Mouse (Mus musculus) lung, postnatal 4 days (tissue): ENCODE results near the gene Lrriq3.

Source experiments
- DNase-seq, 2 experiments: peaks; one replicate each; pipeline ENCODE4 v3.0.0; 2021

The Lrriq3 gene

DNA sequence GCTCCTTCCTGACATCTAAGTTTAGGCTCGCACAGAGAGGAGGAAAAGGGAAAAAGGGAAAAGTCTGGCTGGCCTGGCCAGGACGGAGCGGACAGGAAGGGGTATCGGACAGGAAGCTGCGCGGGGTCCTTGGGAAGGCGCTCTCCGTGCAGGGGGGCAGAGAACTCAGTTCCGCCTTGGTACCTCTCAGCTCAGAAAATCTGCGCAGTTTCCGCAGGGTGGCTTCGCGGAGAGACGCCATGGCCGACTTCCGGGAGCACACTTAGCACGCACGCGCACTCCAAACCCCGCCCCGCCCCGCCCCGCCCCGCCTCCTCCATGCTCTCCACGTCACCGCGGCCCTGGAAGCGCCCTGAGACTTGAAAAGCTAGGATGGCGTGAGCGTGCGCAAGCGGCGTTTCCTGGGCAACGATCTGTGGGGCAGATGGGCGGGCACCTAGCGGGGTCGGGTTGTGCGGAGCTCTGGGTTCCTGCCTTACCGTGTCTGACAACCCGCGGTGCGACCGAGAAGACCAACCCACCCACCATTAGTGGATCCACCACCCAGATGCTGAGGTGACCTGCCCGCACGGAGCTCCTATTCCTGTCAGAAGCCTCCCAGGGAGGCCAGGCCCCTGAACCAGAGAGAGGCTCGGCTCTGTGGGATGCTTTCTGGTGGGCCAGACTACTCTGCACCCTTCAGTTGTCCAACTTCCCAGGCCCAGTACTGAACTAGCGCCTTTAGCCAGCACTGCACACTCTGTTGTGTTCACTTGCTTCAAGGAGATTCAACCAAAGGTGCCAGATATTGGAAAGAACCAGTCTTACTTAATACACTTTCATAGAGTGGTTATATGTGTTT, at the start of gene Lrriq3, which contains the start of gene Fpgt:
Gene Lrriq3, plus strand, starts transcription at position 319 of the 841 bp plus-strand sequence.
Gene Fpgt, minus strand, starts transcription at position 288 of the 841 bp plus-strand sequence.
- DNase-seq: peak; percentile 93 to 95

GRCm38 (mm10) chr3:155052021-155052420, 41.2 kb upstream of the Lrriq3 start:
- no peak for DNase-seq

DNA sequence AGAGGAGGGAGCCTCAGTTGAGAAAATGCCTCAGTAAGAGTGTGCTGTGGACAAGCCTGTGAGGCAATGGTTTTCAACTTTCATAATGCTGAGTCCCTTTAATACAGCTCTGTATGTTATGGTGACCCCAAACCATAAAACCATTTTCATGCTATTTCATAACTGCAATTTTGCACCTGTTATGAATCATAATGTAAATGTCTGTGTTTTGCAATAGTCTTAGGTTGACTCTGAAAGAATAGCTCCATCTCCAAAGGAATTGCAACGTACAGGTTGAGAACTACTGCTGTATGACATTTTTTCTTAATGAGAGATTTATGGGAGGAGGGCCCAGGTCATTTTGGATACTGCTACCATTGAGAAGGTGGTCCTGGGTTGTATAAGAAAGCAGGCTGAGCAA, 40.0 kb upstream of the Lrriq3 start:
- DNase-seq: no peak

- no peak for DNase-seq
Measured at GRCm38 (mm10) chr3:155055231-155055916, 37.9 kb upstream of the Lrriq3 start, which contains the start of gene Tnni3k. Gene Tnni3k, minus strand, starts transcription at chr3:155055407.

GRCm38 (mm10) chr3:155056606-155057005, 36.6 kb upstream of the Lrriq3 start:
- no peak for DNase-seq

DNA sequence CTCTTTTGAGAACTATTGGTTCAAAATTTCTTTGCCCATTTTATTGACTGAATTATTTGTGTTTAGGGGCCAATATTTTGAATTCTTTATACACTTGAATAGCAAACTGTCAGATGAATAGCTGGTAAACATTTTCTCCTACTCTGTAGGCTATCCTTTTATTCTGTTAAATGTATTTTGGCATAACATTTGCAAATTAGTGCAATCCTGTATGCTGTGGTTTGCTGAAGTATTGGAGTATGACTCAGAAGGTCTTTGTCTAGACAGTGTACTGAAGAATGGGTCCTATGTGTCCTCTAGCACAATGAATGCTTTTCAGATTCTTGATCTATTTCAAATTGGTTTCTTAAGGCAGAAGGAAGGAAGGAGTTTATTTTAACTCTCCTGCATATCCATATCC, 35.7 kb upstream of the Lrriq3 start:
- DNase-seq: no peak

- DNase-seq: no peak
Measured at GRCm38 (mm10) chr3:155058800-155059448, 34.3 kb upstream of the Lrriq3 start.

DNA sequence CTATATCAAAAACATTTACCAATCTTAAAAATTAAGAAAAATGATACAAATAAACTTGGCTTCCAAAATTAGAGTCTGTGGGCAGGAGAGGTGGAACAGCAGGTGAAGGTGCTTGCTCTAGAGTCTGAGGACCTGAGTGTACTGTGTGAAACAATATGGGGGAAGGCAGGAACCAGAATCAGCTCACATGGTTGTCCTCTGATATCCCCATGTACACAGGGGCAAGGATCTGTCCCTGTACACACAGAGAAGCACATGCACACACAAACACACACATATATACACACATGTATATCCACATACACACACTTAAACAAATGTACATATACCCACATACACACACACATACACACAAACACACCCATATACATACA, 33.8 kb upstream of the Lrriq3 start:
- DNase-seq: no peak

DNA sequence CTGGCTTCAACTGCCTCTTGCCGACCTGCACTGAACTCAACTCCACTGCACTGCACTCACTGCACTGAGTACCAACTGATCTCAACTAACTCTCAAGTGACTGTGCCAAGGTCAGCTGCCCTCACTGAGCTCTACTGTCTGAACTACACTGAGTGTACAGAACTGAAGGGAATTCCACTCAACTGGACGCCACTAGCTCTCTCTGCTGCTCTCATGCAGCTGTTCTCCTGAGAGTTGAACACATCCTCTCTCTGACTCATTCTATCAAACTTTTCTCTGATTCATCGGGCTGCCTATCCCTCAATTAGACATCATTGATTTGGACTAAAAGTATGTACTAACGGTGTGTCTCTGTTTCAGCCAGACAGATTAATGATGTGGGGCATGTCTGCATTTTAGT, 15.3 kb upstream of the Lrriq3 start:
- no peak for DNase-seq

DNA sequence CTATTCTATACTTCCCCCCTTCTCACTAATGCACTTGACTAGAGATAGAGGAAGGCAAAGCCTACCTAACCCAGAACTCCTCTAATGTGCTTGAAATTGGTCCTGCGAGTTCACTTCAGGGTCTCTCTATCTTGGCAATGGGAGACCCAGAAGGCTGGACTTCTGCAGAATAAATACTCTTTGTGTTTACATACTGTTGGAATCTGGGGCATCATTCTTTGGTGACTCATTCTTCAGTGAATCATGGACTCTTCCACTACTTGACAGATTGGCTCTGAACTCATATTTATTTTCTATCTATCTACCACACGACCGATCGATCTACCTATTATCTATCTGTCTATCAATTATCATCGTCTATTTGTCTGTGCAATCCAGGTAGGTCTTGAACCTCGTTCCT, 1.2 kb upstream of the Lrriq3 start:
- no peak for DNase-seq

DNA sequence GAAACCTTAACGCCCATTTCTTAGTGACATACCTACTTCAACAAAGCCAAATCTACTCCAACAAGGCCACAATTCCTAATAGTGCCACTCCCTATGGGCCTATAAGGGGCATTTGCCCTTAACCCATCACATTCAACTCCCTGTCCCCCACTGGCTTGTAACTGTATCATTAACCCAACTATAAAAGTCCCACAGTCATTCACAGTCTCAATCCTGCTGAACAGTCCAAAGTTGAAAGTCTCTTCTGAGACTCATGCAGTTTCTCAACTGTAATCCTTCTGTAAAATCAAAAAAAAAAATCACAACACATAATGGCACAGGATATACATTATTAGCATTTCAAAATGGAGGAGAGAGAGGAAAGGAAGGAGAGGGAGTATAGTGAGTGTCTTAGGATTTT, 6.0 kb downstream of the Lrriq3 start:
- no peak for DNase-seq

DNA sequence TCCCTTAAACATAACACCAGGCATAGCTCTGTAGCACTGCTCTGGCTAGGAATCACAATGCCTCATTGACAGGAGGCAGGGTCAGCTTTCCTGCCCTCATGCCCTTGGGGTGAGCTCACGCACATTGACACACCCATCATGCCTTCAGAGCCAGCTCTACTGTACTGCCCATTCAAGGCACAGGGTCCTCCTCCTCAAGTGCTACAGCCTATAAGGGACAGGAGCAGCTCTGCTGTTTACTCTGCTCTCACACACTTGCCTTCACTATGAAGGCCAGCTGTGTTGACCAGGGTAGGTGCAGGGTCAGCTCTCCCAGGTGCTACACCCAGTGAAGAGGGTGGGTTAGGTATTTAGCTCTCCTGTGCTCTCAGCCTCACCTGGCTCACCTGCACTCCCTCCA, 12.7 kb downstream of the Lrriq3 start:
- no peak for DNase-seq

- no peak for DNase-seq
Measured at GRCm38 (mm10) chr3:155137737-155138136, 44.5 kb downstream of the Lrriq3 start.

DNA sequence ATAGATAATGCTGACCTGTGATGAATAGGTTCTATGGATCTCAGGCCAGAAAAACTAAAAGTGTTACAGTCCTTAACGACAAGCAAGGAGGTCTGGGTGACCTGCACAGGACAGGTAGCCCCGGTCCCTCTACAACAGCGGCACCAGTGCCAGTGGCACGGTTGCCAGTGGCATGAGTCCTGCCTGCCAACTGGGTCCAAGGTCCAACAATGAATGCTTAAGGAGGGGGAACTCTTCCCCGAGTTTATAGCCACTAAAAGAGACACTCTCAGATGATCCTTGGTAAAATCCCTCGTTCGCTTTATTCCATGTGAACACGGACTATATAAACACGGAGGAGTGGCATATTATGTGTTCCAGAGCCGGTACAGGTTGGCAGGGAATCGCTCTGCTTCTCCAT, 47.8 kb downstream of the Lrriq3 start:
- no peak for DNase-seq

GRCm38 (mm10) chr3:155144368-155144767, 51.1 kb downstream of the Lrriq3 start:
- DNase-seq: no peak

GRCm38 (mm10) chr3:155161842-155162241, 68.6 kb downstream of the Lrriq3 start:
- DNase-seq: no peak

GRCm38 (mm10) chr3:155180303-155180902, 87.2 kb downstream of the Lrriq3 start:
- DNase-seq: no peak

DNA sequence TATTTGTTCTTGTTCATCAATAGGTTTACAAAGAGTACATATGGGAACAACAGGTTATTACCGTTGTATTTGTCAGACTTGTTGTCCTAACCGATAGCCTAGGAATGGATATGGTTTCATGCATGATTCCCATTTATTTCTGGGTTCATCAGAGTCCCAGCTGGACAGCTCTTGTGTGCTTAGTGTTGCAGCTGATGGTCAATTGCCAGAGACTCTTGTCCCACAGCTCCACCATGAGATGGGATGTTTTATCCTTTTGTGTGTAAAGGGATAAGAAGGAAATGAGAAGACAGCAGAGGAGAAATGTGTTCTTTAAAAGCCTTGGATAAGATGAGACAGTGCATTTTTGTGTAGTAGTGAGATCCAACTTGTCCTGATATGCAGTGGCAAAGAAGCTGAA, 93.2 kb downstream of the Lrriq3 start:
- DNase-seq: no peak

DNA sequence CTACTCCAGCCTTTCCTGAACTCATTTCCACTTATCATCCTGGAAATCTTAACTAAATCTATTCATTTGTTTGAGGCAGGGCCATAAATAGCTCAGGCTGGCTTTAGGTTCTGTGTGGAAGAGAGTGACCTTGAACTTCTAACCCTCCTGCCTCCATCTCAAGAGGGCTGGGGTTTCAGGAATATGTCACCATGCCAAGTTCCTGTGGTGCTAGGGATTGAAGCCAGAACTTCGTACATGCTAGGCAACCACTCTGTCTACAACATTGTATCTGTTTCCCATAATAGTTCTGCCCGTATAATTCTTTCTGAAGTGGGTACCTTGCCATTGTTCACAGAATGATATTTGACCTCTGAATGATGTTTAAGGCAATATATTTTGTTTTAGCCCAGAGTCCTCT, 95.6 kb downstream of the Lrriq3 start:
- DNase-seq: no peak

- DNase-seq: no peak
Measured at GRCm38 (mm10) chr3:155234919-155235318, 141.7 kb downstream of the Lrriq3 start.

- DNase-seq: no peak
Measured at GRCm38 (mm10) chr3:155235502-155235901, 142.3 kb downstream of the Lrriq3 start.
